Mouse (Mus musculus) E14TG2a.4 (cell line): Measurements from ENCODE around the gene Ccdc81.

Experiments
- CTCF ChIP-seq: conservative IDR thresholded peaks from 2 replicates; pipeline ENCODE4 v1.5.1; 2014; ENCODE audit warnings: low read length
- POU5F1 ChIP-seq: IDR thresholded peaks from 2 replicates; pipeline ENCODE4 v1.6.1; 2014; ENCODE audit warnings: low read length, borderline replicate concordance

DNA sequence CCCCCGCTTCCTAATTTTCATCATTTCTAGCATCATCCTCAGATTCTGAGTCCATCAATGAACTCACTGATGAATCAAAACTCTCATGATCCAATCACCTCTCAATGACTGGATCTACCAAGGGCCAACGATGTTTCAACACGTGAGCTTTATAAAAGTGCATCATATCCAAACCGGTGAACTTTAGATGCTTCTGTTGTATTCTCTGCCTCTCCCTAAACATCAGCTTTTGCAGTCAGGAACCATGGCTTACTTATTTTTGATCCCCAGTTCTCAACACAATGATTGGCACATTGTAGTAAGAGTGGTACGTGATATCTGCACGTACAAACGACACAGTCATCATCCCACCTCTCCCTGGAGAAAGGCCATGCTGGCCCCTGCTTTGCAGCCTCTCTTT, 66.8 kb downstream of the Ccdc81 start:
- TF ChIP-seq CTCF (no peak), POU5F1 (no peak)
